Mouse (Mus musculus) CH12F3 (cell line): ENCODE measurements around the gene Phactr2.

Experiments
- in situ Hi-C: fragments of 300-500 bp; cut with MboI; formaldehyde crosslinking; loops from 2 replicates; pipeline ENCODE4 v1.14.3; 2020; ENCODE audit warnings: low sequenced_read_pairs

Gene Phactr2

DNA sequence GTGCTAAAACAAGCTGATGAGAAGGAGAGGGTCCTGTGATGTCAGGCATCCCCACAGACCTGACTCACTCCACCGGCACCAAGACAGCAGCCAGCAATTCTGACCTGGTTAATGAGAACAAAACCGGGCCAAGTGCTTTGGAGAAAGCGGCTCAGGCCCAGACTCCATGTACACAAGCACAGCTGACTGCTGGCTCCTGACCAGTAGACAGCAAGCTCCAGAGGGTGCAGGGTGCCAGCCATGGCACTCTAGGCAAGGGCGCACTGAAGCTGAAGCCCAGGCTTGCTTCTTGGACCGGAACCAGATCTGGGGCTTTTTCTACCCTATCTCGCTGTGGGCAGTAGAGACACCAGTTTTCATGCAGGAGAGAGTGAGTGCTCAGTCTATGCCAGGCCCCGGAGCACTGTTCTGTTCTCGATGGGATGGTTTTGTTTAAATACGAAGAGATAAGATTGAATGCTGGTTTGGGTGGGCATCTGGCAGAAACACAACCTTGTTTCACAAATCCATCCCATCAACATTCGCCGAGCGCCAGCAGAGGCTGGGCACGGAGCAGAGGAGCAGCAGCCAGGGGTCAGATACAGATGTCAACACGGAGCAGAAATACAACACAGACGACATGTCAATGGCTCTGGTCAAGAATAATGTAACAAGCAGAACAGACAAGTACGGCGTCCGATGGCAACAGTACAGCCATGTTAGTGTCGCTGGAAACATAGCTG, 61.8 kb downstream of the Phactr2 start:
- in situ Hi-C loops: no loop called here

GRCm38 (mm10) chr10:13411056-13411455, 63.2 kb downstream of the Phactr2 start:
- in situ Hi-C loops: no loop called here

DNA sequence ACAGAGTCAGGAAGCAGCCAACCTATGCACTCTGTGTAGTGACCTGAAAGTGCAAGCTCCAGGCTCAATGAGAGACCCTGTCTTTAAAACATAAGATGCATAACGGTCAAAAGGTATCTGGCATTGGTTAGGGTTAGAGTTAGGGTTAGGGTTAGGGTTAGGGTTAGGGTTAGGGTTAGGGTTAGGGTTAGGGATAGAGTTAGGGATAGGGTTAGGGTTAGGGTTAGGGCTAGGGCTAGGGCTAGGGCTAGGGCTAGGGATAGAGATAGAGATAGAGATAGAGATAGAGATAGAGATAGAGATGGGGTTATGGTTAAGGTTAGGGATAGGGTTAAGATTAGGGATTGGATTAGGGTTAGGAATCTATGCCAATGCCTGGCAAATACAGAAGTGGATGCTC, 72.2 kb downstream of the Phactr2 start:
- in situ Hi-C loops: no loop called here

DNA sequence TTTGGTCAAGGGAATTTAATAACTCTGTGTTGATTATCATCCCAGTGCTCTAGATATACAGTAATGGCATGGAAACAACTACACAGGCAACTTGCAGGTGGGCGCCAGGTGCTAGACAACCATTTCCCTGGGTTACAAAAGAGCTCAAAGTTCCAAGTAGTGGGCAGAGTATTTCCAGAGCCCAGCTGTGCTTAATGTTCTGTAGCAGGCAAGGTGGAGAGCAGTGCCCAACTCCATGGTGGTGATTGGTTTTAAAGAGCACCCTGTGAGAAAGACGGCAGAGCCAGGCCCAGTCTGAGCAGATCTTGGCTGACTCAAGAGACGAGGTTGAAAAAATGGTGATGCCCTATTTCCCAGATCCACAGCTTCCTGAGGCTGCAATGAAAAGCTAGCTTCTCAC, 78.5 kb downstream of the Phactr2 start:
- in situ Hi-C loops: no loop called here

GRCm38 (mm10) chr10:13394000-13394399, 80.2 kb downstream of the Phactr2 start:
- in situ Hi-C loops: no loop called here

DNA sequence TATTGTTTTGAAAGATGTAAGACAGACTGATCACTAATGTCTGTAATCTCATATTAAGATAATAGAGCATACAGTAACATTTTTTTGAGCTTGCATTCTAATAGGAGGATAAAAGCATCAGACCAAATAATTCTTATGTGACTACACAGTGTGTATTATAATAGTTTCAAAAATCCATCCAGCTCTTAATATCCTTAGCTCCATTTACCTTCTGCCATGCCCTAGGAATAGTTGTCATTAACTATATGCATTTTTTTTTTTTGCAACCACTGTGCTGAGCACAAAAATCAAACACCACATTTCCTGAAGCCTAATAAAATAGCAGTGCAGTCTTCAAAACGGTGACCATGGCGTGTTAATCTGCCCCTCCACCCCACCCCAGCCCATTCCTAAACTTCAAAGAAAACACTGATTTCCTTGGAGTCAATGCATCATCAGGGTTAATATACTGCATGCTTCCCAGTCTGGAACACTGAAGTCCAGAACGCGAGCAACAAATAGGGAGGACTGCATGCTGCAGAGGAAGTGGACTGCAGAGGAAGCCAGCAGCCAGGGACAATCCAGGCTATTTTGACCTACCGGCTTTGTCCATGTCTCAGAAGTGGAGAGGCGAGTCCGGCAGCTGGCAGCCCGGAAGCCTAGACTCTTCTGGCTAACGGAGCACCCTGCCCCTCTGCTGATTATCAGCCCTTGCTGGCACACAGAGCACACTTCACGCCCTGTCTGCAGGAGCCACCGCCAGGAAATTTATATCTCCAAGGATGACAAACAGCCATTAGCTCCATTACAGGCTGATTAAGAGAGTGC, 85.9 kb downstream of the Phactr2 start:
- in situ Hi-C loops: no loop called here

- in situ Hi-C loops: no loop called here
These were observed 89.3 kb downstream of the Phactr2 start for GRCm38 (mm10) chr10:13384866-13385265.

GRCm38 (mm10) chr10:13377895-13378294, 96.3 kb downstream of the Phactr2 start:
- in situ Hi-C loops: no loop called here

GRCm38 (mm10) chr10:13376428-13377260, 97.6 kb downstream of the Phactr2 start:
- in situ Hi-C loops: no loop called here

- in situ Hi-C loops: no loop called here
These were observed 98.4 kb downstream of the Phactr2 start for GRCm38 (mm10) chr10:13375820-13376219.

DNA sequence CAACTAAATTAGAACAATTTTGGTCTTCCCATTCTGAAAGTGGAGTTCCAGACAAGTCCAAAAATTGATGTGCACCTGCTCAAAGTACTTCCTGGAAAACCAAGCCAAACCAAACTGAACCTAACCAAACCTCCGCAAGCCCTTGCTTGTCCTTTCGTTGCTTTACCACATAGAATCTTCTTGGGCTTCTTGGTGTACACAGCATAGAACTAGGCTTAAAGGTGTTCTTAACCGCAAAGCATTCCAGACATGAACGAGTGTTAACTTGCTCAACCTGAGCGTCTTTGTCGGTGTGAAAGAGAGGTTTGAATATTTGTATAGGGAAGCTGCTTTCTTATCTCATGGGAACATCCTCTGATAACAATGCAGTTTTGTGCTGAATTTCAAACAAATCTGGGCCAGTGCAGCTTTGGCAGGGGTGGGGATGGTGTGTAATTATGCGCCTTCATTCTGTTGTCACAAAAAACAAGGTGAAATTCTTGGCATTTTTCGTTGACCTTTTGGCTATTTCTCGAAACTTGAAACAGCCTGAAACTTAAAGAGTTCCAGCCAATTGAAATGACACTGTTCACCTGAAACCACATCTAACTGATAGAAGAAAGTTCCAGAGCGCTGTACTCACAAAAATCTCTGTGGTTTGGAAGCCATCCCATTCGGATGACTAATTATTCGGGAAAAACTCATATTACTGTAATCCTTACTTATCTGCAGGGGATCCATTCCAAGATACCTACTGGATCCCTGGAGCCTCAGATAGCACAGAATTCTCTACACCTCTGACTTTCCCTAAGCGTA, 104.4 kb downstream of the Phactr2 start:
- in situ Hi-C loops: no loop called here

GRCm38 (mm10) chr10:13364286-13364580, 110.0 kb downstream of the Phactr2 start:
- in situ Hi-C loops: no loop called here

DNA sequence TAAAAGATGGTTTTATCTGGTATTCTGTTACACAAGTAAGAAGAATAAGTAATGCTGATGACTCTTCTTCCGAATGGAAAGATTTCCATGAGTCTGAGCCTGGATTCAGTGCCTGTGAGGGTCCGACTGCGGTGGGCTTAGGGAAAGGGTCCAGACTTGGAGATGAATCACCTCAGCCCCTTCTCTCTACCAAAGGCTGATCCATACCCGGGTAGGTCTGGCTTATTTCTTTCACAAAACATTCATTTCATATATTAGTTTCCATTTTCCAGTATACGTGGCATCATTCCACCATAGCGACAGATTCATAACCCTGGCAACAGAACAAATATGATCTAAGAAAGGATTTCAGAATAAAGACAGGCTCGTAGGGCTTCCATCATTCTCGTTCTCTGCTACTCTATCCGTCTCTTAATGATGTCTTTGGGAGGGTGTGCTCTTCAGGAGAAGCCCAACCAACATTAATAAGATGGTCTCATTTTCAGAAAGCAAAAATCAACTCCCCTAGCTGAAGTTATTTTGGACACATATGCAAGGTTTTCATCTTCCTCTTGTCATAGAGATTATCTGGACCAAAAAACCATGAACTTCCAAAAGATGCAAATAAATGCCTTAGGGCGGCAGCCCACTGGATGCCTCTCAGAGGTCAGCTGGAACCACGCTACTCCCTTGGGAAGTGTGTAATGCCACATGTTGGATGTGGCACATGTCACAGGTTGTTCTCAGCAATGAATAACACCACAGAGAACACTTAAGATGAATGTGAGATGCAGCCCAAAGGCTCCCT, 110.5 kb downstream of the Phactr2 start:
- in situ Hi-C loops: no loop called here

DNA sequence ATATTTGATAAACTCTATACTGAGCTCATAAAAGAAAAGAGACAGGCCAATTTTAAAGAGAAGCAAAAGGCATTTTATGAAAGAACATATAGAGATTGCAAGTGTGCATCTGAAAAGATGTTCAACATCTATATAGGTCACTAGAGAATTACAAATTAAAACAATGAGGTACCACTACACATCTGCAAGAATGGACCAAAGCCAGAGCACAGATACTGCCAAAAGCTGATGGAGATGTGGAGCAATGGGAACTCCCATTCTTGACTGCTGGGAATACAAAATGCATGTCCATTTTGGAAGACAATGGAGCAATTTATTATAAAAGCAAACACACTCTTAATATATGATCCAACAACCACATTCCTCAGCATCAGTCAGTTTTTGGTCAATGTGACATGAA, 113.3 kb downstream of the Phactr2 start:
- in situ Hi-C loops: no loop called here

DNA sequence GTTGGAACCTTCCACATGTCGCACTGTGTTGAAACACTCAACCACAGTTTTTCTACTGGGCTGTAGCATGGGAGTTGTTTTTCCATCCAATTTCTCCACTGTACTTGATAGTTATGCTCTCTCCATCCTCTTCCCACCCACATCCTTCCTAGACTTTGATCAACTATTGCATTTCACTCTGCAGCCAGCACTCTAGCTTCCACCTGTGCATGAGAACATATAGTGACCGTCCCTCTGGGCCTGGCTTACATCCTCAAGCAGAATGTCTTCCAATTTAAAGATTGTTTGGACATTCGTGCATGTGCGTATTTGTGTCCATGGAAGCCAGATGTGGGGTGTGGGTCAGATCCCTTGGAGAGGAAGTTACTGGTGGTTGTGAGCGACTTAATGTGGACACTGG, 114.4 kb downstream of the Phactr2 start:
- in situ Hi-C loops: no loop called here

DNA sequence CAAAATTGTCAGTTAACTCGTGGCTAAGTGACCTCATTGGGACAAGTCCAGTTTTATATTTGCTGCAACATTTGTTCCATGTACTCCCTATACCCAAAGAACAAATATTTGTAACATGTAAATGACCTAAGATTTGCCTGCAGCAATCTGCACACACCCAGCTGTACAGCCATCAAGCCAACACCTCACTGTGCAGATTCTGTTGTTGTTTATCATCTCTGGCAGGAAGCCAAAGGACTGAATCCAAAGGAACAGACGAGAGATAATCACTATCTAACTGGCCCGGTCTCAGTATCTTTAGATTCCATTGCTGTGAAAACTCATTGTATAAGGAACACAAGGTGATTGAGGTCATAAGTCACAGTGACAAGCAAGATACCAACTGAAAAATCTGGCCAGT, 115.5 kb downstream of the Phactr2 start:
- in situ Hi-C loops: no loop called here

DNA sequence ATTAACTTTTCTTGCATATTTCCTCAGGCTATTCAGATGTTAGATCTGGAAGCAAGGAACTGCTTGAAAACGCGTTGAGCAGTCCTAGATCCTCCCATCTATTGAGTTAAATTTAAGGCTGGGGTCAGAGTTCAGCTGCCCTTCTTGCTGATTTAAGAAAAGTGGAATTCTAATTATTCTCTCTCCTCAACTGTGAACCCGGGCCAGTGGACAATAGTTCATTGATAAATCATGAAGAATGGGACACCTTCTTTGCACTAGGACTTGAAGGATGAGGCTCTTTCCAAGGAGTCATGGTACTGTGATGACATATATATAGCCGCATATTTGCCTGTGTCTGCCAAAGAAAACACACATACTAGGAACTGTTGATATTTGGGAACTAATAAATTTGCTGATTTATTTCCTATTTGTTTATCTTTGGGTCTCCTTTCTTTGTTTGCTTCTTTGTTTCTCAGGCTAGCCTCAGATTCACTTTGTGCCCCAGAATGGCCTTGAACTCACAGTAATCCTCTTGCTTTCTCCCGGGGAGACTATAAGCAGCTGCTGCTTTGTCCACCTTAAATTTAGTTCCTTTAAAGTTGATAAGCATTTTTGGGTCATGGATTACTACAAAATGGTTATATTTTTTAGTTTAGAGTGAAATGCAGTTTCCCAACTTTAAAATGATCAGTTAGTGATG, 127.5 kb downstream of the Phactr2 start:
- in situ Hi-C loops: no loop called here

DNA sequence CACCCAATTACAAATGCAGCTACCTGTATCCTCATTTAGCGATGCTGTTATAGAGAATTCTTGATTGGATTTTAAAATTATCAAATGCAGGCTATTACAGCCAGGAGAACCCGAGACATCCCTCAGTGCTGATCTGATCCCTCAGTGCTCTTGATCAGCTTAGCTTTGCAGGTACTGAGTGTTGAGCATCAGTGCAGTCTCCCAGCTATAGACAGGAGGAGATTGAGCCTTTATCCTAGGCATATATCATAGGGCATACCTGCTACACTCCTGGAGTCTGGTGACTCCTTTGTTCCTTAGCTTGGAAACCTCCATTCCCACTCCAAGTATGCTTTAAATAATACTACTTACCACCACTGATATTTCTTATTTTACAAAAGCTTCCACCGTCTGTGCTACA, 133.6 kb downstream of the Phactr2 start:
- in situ Hi-C loops: no loop called here

DNA sequence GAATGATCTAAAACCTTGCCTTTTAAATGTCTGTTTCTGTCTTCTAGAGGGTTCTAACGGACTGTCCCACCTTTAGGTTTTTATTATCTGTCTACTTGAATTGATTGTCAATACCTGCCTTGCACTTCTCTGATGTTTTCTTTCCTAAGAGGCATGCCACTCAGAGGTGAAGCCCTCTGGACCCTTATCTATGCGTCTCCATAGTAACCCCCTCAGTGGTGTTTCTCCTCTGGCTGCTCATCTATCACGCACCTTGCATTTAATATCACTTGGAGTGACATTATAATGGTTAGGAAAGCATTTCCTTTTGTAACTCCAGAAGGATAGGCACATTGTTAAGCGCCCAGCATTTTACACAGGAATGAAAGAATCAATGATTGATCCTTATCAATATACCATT, 137.2 kb downstream of the Phactr2 start:
- in situ Hi-C loops: no loop called here

DNA sequence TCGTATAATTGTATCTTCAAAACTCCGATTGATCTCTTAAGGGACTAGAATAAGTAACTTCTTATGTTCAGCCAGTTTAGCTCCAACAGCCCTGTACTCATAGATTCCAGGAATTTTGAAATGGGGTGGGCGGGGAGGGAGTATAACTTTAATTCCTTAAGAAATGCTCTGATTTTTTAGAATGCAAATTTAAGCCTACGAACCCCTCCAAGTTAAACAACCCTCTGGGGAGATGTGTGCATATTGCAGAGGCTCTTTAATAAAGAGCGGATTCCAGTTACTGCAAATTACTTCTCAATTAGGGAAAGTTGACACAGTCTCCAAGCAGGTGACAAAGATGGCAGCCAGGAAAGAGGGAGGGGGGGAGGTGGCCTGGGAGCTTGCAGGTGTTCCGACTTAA, 138.4 kb downstream of the Phactr2 start:
- in situ Hi-C loops: no loop called here
